In the genomic region with DNA sequence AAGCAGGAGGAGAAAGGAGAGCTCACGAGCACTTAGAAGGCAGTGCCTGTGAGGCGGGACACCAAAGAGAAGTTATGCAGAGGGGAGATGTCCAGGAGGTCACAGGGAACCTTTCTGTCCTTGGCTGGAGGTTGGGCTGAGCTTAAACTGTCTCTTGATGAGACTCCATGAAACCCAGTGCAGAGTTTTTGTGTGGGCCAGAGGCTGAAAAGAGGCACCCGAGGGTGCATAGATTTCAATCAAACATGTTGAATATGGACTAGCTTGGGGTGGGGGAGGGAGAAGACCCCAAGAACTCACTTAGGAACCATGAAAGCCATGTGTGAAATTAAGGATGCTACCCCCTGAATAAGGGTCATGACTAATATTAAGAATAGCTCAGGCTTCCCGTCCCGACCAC, we compare ENCODE assay signal across 37 mouse cellular contexts. TPM values are rescaled to one million over a fixed set of nuclear protein-coding genes. Genes with fewer than 3 reads are reported as not detected.
"Had no signal": no experiment of that assay in that cellular context is flagged by ENCODE, and none has a peak within 500 bp of the region (broad histone marks: within the 10 kb centered on the region; RNA-seq: fewer than 3 reads in every experiment).

Rpl36-ps4 (plus strand) TSS at position 301 of the 400 bp plus-strand sequence.

- DNase-seq: left cerebral cortex, postnatal 4 days; liver; liver, embryonic 13.5 days; liver, postnatal 0 days; lung, adult 18-20 months; lung, adult 2 months; lung, embryonic 14.5 days; lung, postnatal 10 days; lung, postnatal 14 days; lung, postnatal 36 days; lung, postnatal 4 days; midbrain, embryonic 14.5 days had no signal

- H3K27me3 ChIP-seq: limb, embryonic 12.5 days; limb, embryonic 13.5 days; limb, embryonic 15.5 days; liver, embryonic 13.5 days; liver, embryonic 15.5 days; lung, embryonic 15.5 days; megakaryocyte, embryonic 14.5 days; midbrain, embryonic 12.5 days; midbrain, embryonic 13.5 days; neural tube, embryonic 12.5 days had no signal

- ATAC-seq: liver, postnatal 0 days; lung, postnatal 0 days; midbrain, embryonic 13.5 days; midbrain, embryonic 16.5 days had no signal

- H3K36me3 ChIP-seq: limb, embryonic 10.5 days; limb, embryonic 12.5 days; limb, embryonic 13.5 days; limb, embryonic 15.5 days; liver, embryonic 13.5 days; liver, embryonic 15.5 days; lung, embryonic 15.5 days; midbrain, embryonic 10.5 days; midbrain, embryonic 12.5 days; midbrain, embryonic 13.5 days; neural tube, embryonic 12.5 days had no signal

- H3K9ac ChIP-seq: limb, embryonic 12.5 days; limb, embryonic 13.5 days; limb, embryonic 15.5 days; liver, embryonic 13.5 days; liver, embryonic 14.5 days; liver, embryonic 15.5 days; liver, postnatal 0 days; lung, embryonic 14.5 days; lung, embryonic 15.5 days; midbrain, embryonic 12.5 days; midbrain, embryonic 13.5 days; neural tube, embryonic 12.5 days had no signal

- H3K27ac ChIP-seq: left cerebral cortex, adult 2 months; limb, embryonic 10.5 days; limb, embryonic 12.5 days; limb, embryonic 13.5 days; limb, embryonic 15.5 days; liver, embryonic 13.5 days; liver, embryonic 14.5 days; liver, embryonic 15.5 days; lung, embryonic 15.5 days; macrophage; midbrain, embryonic 10.5 days; midbrain, embryonic 12.5 days; midbrain, embryonic 13.5 days; neural tube, embryonic 12.5 days had no signal

- H3K4me3 ChIP-seq: left cerebral cortex, adult 2 months; limb, embryonic 10.5 days; limb, embryonic 12.5 days; limb, embryonic 13.5 days; limb, embryonic 15.5 days; liver, embryonic 13.5 days; liver, embryonic 15.5 days; lung, embryonic 15.5 days; megakaryocyte, embryonic 14.5 days; midbrain, embryonic 10.5 days; midbrain, embryonic 12.5 days; midbrain, embryonic 13.5 days; myocyte; neural tube, embryonic 12.5 days had no signal

- H3K4me1 ChIP-seq: limb, embryonic 10.5 days; limb, embryonic 12.5 days; limb, embryonic 13.5 days; limb, embryonic 15.5 days; liver, embryonic 13.5 days; liver, embryonic 15.5 days; lung, embryonic 15.5 days; megakaryocyte, embryonic 14.5 days; midbrain, embryonic 10.5 days; midbrain, embryonic 12.5 days; midbrain, embryonic 13.5 days; neural tube, embryonic 12.5 days had no signal

- H3K9me3 ChIP-seq: limb, embryonic 10.5 days; limb, embryonic 13.5 days; limb, embryonic 15.5 days; liver, embryonic 13.5 days; liver, embryonic 15.5 days; lung, embryonic 15.5 days; midbrain, embryonic 10.5 days; midbrain, embryonic 12.5 days; midbrain, embryonic 13.5 days; neural tube, embryonic 12.5 days had no signal

- H3K4me2 ChIP-seq: limb, embryonic 12.5 days; limb, embryonic 13.5 days; limb, embryonic 15.5 days; liver, embryonic 13.5 days; liver, embryonic 15.5 days; lung, embryonic 14.5 days; lung, embryonic 15.5 days; midbrain, embryonic 11.5 days; midbrain, embryonic 12.5 days; midbrain, embryonic 13.5 days; neural tube, embryonic 12.5 days had no signal

RNA-seq across cellular contexts. Expression of gene Rpl36-ps4, which starts in this region (rescaled TPM):
- polyA plus RNA-seq: limb, embryonic 10.5 days; limb, embryonic 11.5 days; limb, embryonic 12.5 days; limb, embryonic 13.5 days; limb, embryonic 14.5 days; limb, embryonic 15.5 days; liver, adult 2 months; liver, embryonic 13.5 days; liver, embryonic 14.5 days; liver, embryonic 15.5 days; liver, embryonic 16.5 days; liver, postnatal 0 days; lung, adult 2 months; lung, embryonic 14.5 days; lung, embryonic 15.5 days; lung, embryonic 16.5 days; lung, postnatal 0 days; macrophage; midbrain, embryonic 10.5 days; midbrain, embryonic 11.5 days; midbrain, embryonic 12.5 days; midbrain, embryonic 13.5 days; midbrain, embryonic 14.5 days; midbrain, embryonic 16.5 days; midbrain, postnatal 0 days; myocyte; neural tube, embryonic 11.5 days; neural tube, embryonic 12.5 days had no signal
